Mouse (Mus musculus): ENCODE data around the gene Map4. TPM values are rescaled to one million over a fixed set of nuclear protein-coding genes. Genes with fewer than 3 reads are reported as not detected.
A peak's percentile ranks its signal among the peaks of the same experiment; 100 is the strongest.
"Not testable (repeated sequence)": the region's sequence is repeated elsewhere in the genome, so short reads cannot be mapped to it uniquely, and the experiment has no call there.

Map4 gene
- polyA plus RNA-seq, 1 experiment from 2014 or later = 38.5 TPM

DNA sequence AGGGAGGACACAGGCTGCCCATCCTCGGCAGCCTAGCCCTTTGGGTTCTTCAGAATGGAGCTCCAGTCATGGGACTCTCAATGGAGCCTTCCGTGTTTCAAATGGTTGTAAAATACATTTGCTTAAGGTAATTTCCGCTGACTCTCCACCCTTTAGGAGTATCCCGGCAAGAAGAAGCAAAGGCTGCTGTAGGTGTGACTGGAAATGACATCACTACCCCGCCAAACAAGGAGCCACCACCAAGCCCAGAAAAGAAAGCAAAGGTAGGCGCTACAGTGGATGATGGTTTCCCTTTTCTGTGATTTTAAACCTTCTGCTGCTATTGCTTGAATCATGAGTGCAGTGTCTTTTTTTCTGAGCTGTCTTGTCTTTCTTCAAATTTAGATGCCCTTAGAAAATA, 131.6 kb downstream of the Map4 start:
- no peaks in the 10 kb centered on the region for H3K4me1 ChIP-seq (ENCODE audit: control insufficient read depth, insufficient read depth, low read length)
- H3K36me3 ChIP-seq (ENCODE audit: control insufficient read depth, insufficient read depth, low read length) = no peaks in the 10 kb centered on the region; the same call in 1 of the 2 replicates
- H3K4me2 ChIP-seq (ENCODE audit: low read depth, severe bottlenecking) = no peak overlapping the region
- H3K27ac ChIP-seq (replicated peaks; ENCODE audit: low read depth, low read length) = no peak overlapping the region
- H3K27me3 ChIP-seq (ENCODE audit: control insufficient read depth, insufficient read depth, low read length) = no peaks in the 10 kb centered on the region
- no peak for ATAC-seq (ENCODE audit: insufficient number of reproducible peaks, low FRiP score, low TSS enrichment, low read depth)
- no peak overlapping the region for H3K9ac ChIP-seq (ENCODE audit: low read length)
- WGBS = 91% methylated on average over 6 of the region's 6 CpGs
- H3K9me3 ChIP-seq (ENCODE audit: control insufficient read depth, low read length) = no peaks in the 10 kb centered on the region
- no peak overlapping the region for H3K4me3 ChIP-seq (ENCODE audit: low read depth, low read length)
- no peak for DNase-seq (ENCODE audit: low spot score)

DNA sequence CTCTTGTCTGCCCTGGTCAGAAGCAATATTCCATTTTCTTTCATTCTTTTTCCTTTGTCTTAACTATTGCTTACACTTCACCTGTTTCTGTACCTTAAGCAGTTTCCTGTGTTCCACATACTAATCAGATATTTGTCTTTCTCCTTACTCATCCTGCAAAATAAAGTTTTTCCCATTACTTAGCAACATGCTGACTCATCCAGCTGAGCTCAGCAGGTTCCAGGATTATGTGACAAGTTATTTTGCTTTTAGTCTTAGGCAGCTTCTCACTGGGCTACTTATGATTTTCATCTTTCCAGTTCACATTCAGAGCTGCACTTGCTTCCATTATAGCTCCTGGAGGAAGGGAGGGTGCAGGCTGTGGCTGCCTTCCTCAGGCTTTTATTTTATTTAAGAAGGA, 133.4 kb downstream of the Map4 start:
- Histone ChIP-seq H3K9me3 (ENCODE audit: control insufficient read depth, low read length) (no peaks in the 10 kb centered on the region), H3K27me3 (ENCODE audit: control insufficient read depth, insufficient read depth, low read length) (no peaks in the 10 kb centered on the region), H3K27ac (replicated peaks; ENCODE audit: low read depth, low read length) (no peak overlapping the region), H3K4me2 (ENCODE audit: low read depth, severe bottlenecking) (no peak overlapping the region), H3K4me3 (ENCODE audit: low read depth, low read length) (no peak overlapping the region), H3K4me1 (ENCODE audit: control insufficient read depth, insufficient read depth, low read length) (no peaks in the 10 kb centered on the region), H3K9ac (ENCODE audit: low read length) (no peak overlapping the region), H3K36me3 (ENCODE audit: control insufficient read depth, insufficient read depth, low read length) (peaks cover 4% of the 10 kb centered on the region; the same call in 1 of the 2 replicates)
- no peak for DNase-seq (ENCODE audit: low spot score)
- ATAC-seq (ENCODE audit: insufficient number of reproducible peaks, low FRiP score, low TSS enrichment, low read depth) = no peak

DNA sequence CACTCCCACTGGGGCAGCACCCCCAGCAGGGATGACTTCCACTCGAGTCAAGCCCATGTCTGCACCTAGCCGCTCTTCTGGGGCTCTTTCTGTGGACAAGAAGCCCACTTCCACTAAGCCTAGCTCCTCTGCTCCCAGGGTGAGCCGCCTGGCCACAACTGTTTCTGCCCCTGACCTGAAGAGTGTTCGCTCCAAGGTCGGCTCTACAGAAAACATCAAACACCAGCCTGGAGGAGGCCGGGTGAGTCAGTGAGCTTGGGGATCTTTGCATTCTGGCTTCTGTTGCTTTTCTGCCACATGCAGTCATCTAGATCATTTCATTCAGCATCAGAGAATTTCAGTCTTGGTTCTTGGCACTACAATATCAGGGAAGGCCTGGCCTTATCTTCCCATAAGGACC, 137.5 kb downstream of the Map4 start:
- Histone ChIP-seq H3K27ac (replicated peaks; ENCODE audit: low read depth, low read length) (no peak overlapping the region), H3K9ac (ENCODE audit: low read length) (no peak overlapping the region), H3K4me1 (ENCODE audit: control insufficient read depth, insufficient read depth, low read length) (no peaks in the 10 kb centered on the region), H3K36me3 (ENCODE audit: control insufficient read depth, insufficient read depth, low read length) (peaks cover 4% of the 10 kb centered on the region; the same call in 1 of the 2 replicates), H3K27me3 (ENCODE audit: control insufficient read depth, insufficient read depth, low read length) (no peaks in the 10 kb centered on the region), H3K4me3 (ENCODE audit: low read depth, low read length) (no peak overlapping the region), H3K9me3 (ENCODE audit: control insufficient read depth, low read length) (no peaks in the 10 kb centered on the region), H3K4me2 (ENCODE audit: low read depth, severe bottlenecking) (no peak overlapping the region)
- no peak for ATAC-seq (ENCODE audit: insufficient number of reproducible peaks, low FRiP score, low TSS enrichment, low read depth)
- WGBS = 89% methylated on average over 6 of the region's 6 CpGs
- DNase-seq (ENCODE audit: low spot score) = no peak

DNA sequence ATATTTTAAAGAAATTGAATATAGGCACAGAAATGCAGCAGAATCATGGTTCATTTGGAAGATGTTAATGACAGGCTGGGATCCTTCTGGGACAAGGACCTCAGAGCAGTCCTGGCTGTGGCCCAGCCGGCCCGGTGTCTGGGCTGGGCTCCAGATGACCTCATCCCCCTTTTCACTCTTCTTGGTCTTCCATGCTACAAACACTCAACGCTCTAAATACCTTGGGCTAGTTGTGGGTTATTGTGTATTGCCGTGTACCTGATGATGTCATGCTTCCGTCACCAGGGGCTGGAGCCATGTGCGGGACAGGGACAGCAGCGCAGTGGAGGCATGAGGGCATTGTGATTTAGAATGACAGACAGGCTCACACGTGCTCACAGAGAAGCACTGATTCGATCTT, 139.1 kb downstream of the Map4 start:
- 93% methylated on average over 9 of the region's 9 CpGs for WGBS
- no peak for DNase-seq (ENCODE audit: low spot score)
- H3K36me3 ChIP-seq (ENCODE audit: control insufficient read depth, insufficient read depth, low read length) = peaks cover 4% of the 10 kb centered on the region; the same call in 1 of the 2 replicates
- no peaks in the 10 kb centered on the region for H3K9me3 ChIP-seq (ENCODE audit: control insufficient read depth, low read length)
- H3K27ac ChIP-seq (replicated peaks; ENCODE audit: low read depth, low read length) = no peak overlapping the region
- H3K9ac ChIP-seq (ENCODE audit: low read length) = no peak overlapping the region
- ATAC-seq (ENCODE audit: insufficient number of reproducible peaks, low FRiP score, low TSS enrichment, low read depth) = no peak
- H3K4me2 ChIP-seq (ENCODE audit: low read depth, severe bottlenecking) = no peak overlapping the region
- H3K4me1 ChIP-seq (ENCODE audit: control insufficient read depth, insufficient read depth, low read length) = no peaks in the 10 kb centered on the region
- H3K27me3 ChIP-seq (ENCODE audit: control insufficient read depth, insufficient read depth, low read length) = no peaks in the 10 kb centered on the region
- no peak overlapping the region for H3K4me3 ChIP-seq (ENCODE audit: low read depth, low read length)

DNA sequence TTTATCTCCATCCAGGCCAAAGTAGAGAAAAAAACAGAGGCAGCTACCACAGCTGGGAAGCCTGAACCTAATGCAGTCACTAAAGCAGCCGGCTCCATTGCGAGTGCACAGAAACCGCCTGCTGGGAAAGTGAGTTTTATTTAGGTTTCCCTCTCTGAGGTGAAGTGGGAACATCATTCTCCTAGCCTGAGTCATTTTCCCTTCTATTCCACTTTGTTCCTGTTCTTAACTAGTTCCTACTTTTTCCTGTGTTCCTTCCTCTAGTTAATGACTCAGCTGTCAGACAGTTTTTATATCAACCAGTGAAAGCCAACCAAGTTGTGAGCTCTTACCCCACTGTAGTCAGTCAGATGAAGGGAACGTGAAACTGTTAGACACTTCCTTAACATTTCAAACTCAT, 139.8 kb downstream of the Map4 start:
- DNase-seq (ENCODE audit: low spot score) = no peak
- 90% methylated on average over 4 of the region's 4 CpGs for WGBS

DNA sequence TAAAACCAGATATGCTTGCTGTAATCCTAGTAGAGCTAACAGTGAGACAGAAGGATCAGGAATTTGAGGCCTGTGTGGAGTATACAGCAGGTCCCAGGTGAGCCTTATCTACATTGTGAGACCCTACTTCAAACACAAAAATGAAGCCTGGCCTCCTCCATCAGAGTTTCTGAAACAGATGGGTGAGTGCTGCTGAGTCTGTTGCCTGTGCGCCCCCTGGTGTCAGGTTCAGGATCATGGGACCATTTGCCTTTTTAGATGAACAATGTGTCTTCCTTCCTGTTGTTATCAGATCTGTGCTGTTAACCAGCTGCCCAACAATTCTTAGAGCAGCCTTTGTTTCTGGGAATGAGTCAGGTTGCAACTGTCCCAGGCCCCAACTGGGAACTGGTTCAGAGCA, 140.6 kb downstream of the Map4 start:
- ATAC-seq (ENCODE audit: insufficient number of reproducible peaks, low FRiP score, low TSS enrichment, low read depth) = no peak

More for the DNA sequence above, 139.8 kb downstream of the Map4 start:
- Histone ChIP-seq H3K4me1 (ENCODE audit: control insufficient read depth, insufficient read depth, low read length) (no peaks in the 10 kb centered on the region), H3K4me2 (ENCODE audit: low read depth, severe bottlenecking) (no peak overlapping the region), H3K9me3 (ENCODE audit: control insufficient read depth, low read length) (no peaks in the 10 kb centered on the region), H3K27me3 (ENCODE audit: control insufficient read depth, insufficient read depth, low read length) (no peaks in the 10 kb centered on the region), H3K9ac (ENCODE audit: low read length) (no peak overlapping the region), H3K4me3 (ENCODE audit: low read depth, low read length) (no peak overlapping the region), H3K27ac (replicated peaks; ENCODE audit: low read depth, low read length) (no peak overlapping the region), H3K36me3 (ENCODE audit: control insufficient read depth, insufficient read depth, low read length) (peaks cover 4% of the 10 kb centered on the region; the same call in 1 of the 2 replicates)
- ATAC-seq (ENCODE audit: insufficient number of reproducible peaks, low FRiP score, low TSS enrichment, low read depth) = no peak

DNA sequence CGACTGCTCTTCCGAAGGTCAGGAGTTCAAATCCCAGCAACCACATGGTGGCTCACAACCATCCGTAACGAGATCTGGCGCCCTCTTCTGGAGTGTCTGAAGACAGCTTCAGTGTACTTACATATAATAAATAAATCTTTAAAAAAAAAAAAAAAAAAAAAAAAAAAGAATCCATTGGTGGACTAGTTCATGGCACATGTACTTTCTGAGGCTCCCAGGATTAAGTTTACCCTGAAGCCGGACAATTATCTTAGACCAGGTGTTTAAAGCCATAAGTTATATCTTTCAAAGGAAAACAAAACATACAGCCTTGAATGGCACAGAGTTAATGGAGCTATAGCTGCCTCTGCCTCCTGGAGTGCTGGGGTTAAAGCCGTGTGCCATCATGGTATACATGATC, 145.2 kb downstream of the Map4 start:
- not testable (repeated sequence) for H3K4me2 ChIP-seq (ENCODE audit: low read depth, severe bottlenecking); ATAC-seq (ENCODE audit: insufficient number of reproducible peaks, low FRiP score, low TSS enrichment, low read depth); H3K4me1 ChIP-seq (ENCODE audit: control insufficient read depth, insufficient read depth, low read length); H3K27me3 ChIP-seq (ENCODE audit: control insufficient read depth, insufficient read depth, low read length); H3K36me3 ChIP-seq (ENCODE audit: control insufficient read depth, insufficient read depth, low read length); DNase-seq (ENCODE audit: low spot score); H3K9ac ChIP-seq (ENCODE audit: low read length); H3K27ac ChIP-seq (replicated peaks; ENCODE audit: low read depth, low read length); H3K4me3 ChIP-seq (ENCODE audit: low read depth, low read length); H3K9me3 ChIP-seq (ENCODE audit: control insufficient read depth, low read length)
- 82% methylated on average over 4 of the region's 7 CpGs for whole genome bisulfite sequencing

More for the DNA sequence above, 140.6 kb downstream of the Map4 start:
- Histone ChIP-seq H3K4me2 (ENCODE audit: low read depth, severe bottlenecking) (no peak overlapping the region), H3K36me3 (ENCODE audit: control insufficient read depth, insufficient read depth, low read length) (peaks cover 4% of the 10 kb centered on the region; the same call in 1 of the 2 replicates), H3K27me3 (ENCODE audit: control insufficient read depth, insufficient read depth, low read length) (no peaks in the 10 kb centered on the region), H3K4me1 (ENCODE audit: control insufficient read depth, insufficient read depth, low read length) (no peaks in the 10 kb centered on the region), H3K4me3 (ENCODE audit: low read depth, low read length) (no peak overlapping the region), H3K27ac (replicated peaks; ENCODE audit: low read depth, low read length) (no peak overlapping the region), H3K9me3 (ENCODE audit: control insufficient read depth, low read length) (no peaks in the 10 kb centered on the region), H3K9ac (ENCODE audit: low read length) (no peak overlapping the region)
- WGBS = 10% methylated on average over 1 of the region's 1 CpGs
- DNase-seq (ENCODE audit: low spot score) = peak; percentile 84

DNA sequence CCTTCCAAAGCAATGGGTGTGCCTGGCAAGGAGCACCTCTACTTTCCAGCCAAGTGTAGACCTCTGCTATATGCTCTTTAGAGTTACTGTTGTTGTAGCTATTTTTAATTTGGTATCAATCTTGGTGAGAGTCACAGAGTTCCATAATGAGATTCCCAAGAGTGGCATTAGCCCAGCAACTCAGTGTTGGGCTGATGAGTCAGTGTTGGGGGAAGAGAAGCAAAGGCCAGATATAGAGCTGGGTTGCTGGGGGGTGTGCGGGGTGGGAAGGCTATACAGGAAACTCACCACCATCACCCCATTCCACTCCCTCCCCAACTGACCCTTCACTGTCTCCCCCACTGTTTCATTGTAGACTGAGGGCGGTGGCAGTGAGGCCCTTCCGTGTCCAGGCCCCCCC, 149.8 kb downstream of the Map4 start:
- Histone ChIP-seq H3K9ac (ENCODE audit: low read length) (no peak overlapping the region), H3K4me3 (ENCODE audit: low read depth, low read length) (no peak overlapping the region), H3K36me3 (ENCODE audit: control insufficient read depth, insufficient read depth, low read length) (peaks cover 28% of the 10 kb centered on the region), H3K9me3 (ENCODE audit: control insufficient read depth, low read length) (no peaks in the 10 kb centered on the region), H3K4me2 (ENCODE audit: low read depth, severe bottlenecking) (no peak overlapping the region), H3K27me3 (ENCODE audit: control insufficient read depth, insufficient read depth, low read length) (no peaks in the 10 kb centered on the region), H3K27ac (replicated peaks; ENCODE audit: low read depth, low read length) (no peak overlapping the region), H3K4me1 (ENCODE audit: control insufficient read depth, insufficient read depth, low read length) (no peaks in the 10 kb centered on the region)
- WGBS = 84% methylated on average over 3 of the region's 3 CpGs
- ATAC-seq (ENCODE audit: insufficient number of reproducible peaks, low FRiP score, low TSS enrichment, low read depth) (no peak), DNase-seq (ENCODE audit: low spot score) (no peak)

DNA sequence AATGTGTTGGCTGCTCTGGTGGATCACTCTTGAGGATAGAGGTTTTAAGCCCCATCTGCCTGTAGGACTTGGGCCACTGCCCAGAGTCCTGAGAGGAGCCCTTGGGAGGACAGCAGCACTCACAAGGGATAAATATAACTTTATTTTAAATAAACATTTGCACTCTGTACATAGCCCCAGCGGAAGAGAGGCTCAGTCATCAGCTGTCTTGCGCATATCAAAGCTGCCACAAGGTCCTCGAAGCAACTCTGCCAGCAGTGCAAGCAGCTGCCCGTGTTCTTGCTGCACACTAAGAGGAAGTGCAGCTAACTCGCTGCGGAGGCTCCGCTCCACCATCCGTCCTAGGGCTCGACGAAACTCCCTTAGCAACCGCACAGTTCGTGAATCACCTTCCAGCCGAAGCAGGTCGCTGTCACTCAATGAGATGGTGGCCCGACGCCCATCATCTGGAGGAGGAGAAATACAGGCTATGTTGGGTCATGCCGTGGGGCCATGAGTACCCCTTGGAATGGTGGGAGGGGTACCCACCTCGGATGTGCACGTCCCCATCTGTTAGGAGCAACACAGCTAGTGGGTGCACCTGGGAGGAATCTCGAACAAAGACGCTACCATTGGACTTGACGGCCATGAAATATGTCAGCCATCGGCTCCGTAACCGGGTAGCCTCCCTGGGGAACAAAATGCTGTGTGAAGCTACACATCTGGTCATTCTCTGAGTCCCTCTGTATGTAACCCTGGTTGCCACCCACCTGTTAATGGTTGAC, 153.1 kb downstream of the Map4 start:
- Histone ChIP-seq H3K36me3 (ENCODE audit: control insufficient read depth, insufficient read depth, low read length) (peaks cover 50% of the 10 kb centered on the region), H3K4me1 (ENCODE audit: control insufficient read depth, insufficient read depth, low read length) (no peaks in the 10 kb centered on the region), H3K9ac (ENCODE audit: low read length) (no peak overlapping the region), H3K4me2 (ENCODE audit: low read depth, severe bottlenecking) (no peak overlapping the region), H3K4me3 (ENCODE audit: low read depth, low read length) (no peak overlapping the region), H3K27me3 (ENCODE audit: control insufficient read depth, insufficient read depth, low read length) (no peaks in the 10 kb centered on the region), H3K9me3 (ENCODE audit: control insufficient read depth, low read length) (no peaks in the 10 kb centered on the region), H3K27ac (replicated peaks; ENCODE audit: low read depth, low read length) (no peak overlapping the region)
- 93% methylated on average over 25 of the region's 25 CpGs for WGBS
- ATAC-seq (ENCODE audit: insufficient number of reproducible peaks, low FRiP score, low TSS enrichment, low read depth) = no peak
- DNase-seq (ENCODE audit: low spot score) = no peak
